Mouse (Mus musculus) gastrocnemius, postnatal 36 days (tissue): ENCODE measurements around the gene Stpg3. TPM values are rescaled to one million over a fixed set of nuclear protein-coding genes. Genes with fewer than 3 reads are reported as not detected.
A peak's percentile ranks its signal among the peaks of the same experiment; 100 is the strongest.

ENCODE experiments used
- DNase-seq, 2 experiments: peaks; one replicate each; pipeline ENCODE4 v3.0.0; 2022
- intact Hi-C: fragments of 180-260 bp; cut with DNase I; formaldehyde crosslinking; loops from one replicate; pipeline ENCODE4 v1.15.1; 2025
- total RNA-seq, 2 experiments: library from RNA; stranded (reverse); gene quantifications; 2 replicates each; pipeline ENCODE4 v1.2.3; 2021

Gene Stpg3
- total RNA-seq, 2 experiments from 2014 or later = not detected

DNA sequence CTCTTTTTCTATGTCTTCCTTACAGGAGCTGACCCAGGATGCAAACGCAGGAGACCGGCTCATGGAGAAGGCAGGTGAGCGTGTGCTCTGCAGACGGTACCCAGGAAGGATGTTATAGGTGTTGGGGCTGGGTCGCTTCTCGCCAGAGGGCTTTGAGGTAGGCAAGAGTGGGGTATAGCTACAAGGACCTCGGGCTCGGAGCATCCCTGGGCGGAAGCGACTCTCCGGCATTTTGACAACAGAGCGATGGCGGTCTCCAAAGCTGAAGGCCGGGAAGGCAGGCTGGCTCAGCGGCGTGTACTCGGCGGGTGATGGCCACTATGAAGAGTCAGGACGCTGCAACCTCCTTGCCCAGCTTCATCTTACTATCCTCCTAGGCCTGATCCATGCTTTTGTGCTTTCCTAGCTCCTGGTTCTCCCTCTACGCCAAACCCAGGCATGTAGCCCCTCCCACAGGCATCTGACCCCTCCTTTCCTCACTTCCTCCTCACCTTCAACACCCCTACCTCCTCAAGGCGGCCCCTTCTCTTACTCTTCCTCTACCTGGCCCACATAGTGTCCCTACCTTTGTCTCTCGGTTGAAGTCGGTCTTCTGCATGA is 1.1 kb downstream of the Stpg3 start:
- intact Hi-C loops = no loop called here
- no peak for DNase-seq

DNA sequence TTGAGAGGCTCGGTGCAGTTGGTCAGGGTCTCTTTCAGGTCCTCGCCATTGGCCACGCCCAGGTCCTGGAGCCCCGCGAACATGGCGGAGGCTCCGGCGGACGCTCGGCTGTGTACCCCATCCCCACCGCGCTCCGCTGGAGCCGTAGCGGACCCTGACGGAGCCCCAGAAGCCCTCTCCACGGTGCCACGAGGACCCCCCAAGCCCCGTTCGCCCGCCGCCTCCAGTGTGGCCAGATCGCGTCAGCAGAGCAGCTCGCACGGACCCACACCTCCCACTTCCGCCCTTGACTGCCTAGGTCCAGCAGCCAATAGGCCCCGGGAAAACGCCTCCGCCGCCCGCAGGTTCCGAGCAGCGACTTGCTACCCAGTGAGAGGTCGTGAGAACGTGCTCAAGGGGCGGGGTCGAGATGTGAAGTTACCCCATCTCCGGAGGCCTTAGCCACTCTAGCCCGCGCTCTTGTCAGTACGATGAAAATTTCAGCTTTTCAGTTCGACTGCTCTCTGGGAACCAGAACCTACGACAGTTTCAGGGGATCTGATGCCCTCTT is 3.2 kb downstream of the Stpg3 start, which contains the start of gene Nelfb:
TSS of gene Nelfb (minus strand) at position 369 of the 550 bp plus-strand sequence.
- intact Hi-C loops = no loop called here
- DNase-seq = peak; percentile 89 to 92

DNA sequence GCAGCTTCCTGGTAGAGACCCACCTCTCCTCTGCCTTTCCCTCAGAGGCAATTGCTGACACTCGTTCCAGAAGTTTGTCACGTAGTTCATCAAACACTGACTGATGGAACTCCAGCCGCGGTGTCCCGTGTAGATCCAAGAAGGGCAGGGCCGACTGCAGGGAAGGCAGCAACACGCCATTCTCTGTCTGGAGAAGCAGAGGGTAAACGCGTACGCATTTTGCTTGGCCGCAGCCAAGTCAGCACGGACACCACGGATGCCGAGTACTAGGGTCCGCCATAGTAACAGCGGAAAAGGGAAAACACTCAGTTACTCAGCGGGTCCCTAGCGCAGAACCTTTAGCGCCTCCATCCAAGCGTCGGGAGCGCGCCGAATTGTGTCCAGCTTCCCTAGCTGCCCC is 3.8 kb downstream of the Stpg3 start:
- DNase-seq = no peak
- intact Hi-C loops = no loop called here

DNA sequence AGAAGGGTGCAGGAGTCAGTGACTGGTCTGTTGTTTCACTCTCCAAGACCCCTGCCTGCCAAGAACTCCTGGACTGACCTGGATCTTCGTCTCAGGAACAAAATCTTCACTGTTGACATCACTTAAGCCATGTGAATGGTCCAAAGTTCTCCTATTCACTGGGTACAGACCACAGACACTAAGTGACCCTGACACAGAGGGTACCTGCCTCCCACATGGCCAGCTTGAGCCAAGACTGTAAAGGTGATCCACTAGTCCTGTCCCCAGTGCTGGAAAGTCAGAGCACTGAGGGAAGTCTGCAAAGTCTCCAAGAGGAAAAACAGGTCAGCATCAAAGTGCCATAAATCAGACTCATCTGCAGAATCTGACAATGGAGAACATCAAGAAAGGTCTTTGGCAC is 6.8 kb downstream of the Stpg3 start:
- DNase-seq = no peak
- intact Hi-C loops = no loop called here

DNA sequence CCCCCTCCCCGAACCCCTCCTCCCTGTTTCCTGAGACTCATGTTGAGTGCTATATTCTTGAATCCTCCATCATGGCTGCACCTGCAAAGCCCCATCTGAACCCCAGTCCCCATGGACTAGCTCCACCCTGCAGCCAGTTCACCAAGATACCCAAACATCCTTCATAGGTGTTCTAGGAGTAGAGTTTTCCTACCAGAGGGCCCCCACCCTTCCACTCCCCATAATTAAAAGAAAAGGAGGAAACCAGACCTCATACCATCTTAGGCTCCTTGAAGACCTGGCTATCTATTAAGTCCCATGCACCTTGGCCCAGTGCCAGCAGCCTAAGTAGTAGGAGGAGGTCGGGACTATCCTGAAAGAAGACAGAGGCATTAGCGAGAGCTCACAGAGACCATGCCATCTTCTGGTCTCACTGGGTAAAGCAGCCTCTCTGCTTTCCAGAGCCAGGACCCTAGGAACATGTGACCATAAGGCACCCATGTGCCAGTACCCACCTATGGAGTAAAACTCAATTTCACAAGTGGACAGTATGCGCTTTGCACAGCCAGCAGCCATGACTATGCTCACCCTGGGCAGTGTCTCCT is 10.7 kb downstream of the Stpg3 start:
- DNase-seq = no peak
- intact Hi-C loops = no loop called here

DNA sequence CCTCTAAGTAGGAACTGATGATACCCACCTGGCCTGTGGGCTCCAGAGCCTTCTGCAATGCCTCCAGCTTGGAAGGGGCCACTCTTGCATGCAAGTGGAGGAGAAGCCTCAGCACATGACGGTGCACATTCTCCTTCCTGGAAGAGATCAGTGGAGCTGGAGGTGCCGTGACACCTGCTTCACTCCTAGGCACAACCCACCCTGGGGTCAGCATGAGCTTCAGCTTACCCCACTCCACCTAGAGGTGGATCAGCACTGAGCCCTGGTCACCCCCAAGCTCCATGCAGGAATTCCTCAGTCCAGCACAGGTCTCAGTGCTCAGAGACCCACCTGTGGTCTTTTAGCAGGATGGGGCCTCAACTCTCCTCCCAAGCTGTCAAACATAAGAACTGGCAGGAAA is 13.8 kb downstream of the Stpg3 start:
- no peak for DNase-seq
- intact Hi-C loops = no loop called here

- DNase-seq = no peak
- intact Hi-C loops = no loop called here
Measured at GRCm38 (mm10) chr2:25197946-25198345, 16.5 kb downstream of the Stpg3 start.

- intact Hi-C loops = no loop called here
- DNase-seq = no peak
Measured at GRCm38 (mm10) chr2:25197191-25197590, 17.2 kb downstream of the Stpg3 start.

- DNase-seq = peak; percentile 55 to 64
- intact Hi-C loops = no loop called here
Measured at GRCm38 (mm10) chr2:25196172-25196954, 18.1 kb downstream of the Stpg3 start, which contains the start of gene Tor4a. TSS of gene Tor4a (minus strand) at chr2:25196886.

- DNase-seq = no peak
- intact Hi-C loops = loop anchor here (2.0 kb wide), 1 partner anchor 99 kb away; no protein-coding TSS in a partner anchor
Measured at GRCm38 (mm10) chr2:25195211-25196156, 19.0 kb downstream of the Stpg3 start.

DNA sequence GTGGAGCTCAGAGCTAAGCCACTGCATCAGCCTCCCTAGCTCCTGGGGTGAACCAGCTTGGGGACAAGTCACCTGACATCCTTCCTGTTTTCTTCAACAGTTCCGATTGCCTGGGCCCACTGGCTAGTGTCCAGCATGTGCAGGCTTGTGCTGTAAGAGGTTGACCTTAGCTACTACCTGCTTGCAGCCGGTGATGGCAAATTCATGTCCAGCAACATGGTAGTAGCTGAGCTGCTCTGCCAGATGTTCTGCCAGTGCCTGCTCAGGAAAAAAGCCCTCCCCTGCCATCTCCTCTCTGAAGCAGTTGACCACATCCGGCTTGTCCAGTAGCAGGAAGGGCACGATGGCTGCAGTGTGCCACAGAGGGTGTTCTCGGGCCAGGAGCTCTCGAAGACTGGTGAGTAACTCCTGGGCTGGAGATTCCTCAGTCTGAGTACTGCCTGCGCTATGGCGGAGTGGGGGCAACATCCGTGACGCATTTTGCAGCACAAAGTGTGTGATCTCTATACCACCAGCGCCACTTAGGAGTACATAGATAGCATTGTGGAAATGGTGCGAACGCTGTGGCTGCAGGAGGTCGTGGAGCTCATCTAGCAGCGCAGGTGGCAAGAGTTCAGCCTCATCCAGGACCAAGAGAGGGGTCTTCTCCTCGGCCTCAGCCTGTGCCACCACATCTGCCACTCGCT is 19.8 kb downstream of the Stpg3 start:
- DNase-seq = no peak
- intact Hi-C loops = loop anchor here (2.0 to 5.0 kb wide), 2 partner anchors 78 to 100 kb away; partner anchors contain the start of genes Anapc2 and Ssna1

DNA sequence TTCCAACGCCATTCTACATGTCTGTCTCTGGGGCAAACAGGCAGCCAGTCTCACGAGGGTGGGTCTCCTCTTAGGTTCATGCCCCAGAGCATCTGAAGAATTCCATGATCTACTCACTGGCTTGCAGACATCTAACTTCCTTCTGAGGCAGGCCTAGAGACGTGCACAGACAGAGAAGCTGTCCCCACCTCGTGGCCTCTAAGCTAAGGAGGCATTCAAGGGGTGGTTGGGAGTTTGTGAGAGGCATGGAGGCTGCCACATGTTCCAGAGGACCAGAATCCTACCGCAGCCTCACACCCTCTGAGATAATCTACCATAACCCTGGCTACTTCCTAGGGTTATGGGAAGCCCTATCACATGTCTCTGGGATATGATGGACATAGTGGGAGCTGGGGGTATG is 20.4 kb downstream of the Stpg3 start:
- no peak for DNase-seq
- intact Hi-C loops = loop anchor here (2.0 to 5.0 kb wide), 2 partner anchors 78 to 101 kb away; partner anchors contain the start of genes Anapc2 and Ssna1

- intact Hi-C loops = loop anchor here (1.0 to 5.0 kb wide), 2 partner anchors 35 to 79 kb away; partner anchors contain the start of genes Anapc2 and Ssna1
- peak; percentile 79 to 84 for DNase-seq
Measured at GRCm38 (mm10) chr2:25193330-25193770, 21.1 kb downstream of the Stpg3 start.

DNA sequence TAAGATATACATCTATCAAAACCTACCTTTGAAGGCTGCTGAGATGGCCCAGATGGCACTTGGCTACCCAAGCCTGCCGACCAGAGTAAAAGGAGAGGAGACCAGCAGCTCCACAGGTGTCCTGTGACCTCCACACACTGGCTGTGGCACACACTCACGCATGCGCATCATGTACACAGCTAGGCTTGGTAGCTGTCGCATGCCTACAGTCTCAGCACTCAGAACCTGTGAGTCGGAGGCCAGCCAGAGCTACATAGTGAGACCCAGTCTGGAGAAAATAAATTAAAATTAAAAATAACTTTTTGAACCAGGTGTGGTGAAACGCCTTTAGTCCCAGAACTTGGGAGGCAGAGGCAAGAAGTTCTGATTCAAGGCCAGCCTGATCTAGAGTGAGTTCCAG is 26.6 kb downstream of the Stpg3 start:
- intact Hi-C loops = loop anchor here (2.0 kb wide), 1 partner anchor 59 kb away; no protein-coding TSS in a partner anchor
- DNase-seq = no peak

DNA sequence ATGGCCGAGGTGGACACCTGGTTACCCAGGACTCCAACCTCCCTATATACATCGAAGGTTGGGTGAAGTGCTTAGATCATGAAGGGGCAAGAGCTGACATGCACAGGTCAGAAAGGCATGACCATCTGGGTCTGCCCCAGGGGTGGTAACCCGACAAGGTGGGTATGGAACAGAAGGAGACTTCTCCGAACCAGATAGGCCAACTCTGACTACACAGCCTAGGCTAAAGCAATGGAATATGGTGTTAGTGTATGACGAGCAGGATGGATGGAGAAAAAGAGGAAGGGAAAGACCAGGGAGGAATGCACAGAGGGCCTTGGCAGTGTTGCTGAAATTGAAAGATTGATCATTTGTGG is 27.9 kb downstream of the Stpg3 start:
- intact Hi-C loops = loop anchor here (2.0 kb wide), 1 partner anchor 58 kb away; no protein-coding TSS in a partner anchor
- DNase-seq = no peak

- intact Hi-C loops = loop anchor here (2.0 kb wide), 1 partner anchor 57 kb away; no protein-coding TSS in a partner anchor
- DNase-seq = no peak
Measured at GRCm38 (mm10) chr2:25185625-25186574, 28.5 kb downstream of the Stpg3 start.

- intact Hi-C loops = no loop called here
- DNase-seq = no peak
Measured at GRCm38 (mm10) chr2:25184496-25184895, 29.9 kb downstream of the Stpg3 start.

GRCm38 (mm10) chr2:25183336-25183735 is 31.1 kb downstream of the Stpg3 start:
- intact Hi-C loops = no loop called here
- no peak for DNase-seq
